Mouse (Mus musculus) regulatory T cell (primary cell): ENCODE results near the gene Tent4b.
"Not testable (repeated sequence)": the region's sequence is repeated elsewhere in the genome, so short reads cannot be mapped to it uniquely, and the experiment has no call there.

ENCODE experiments used
- in situ Hi-C: fragments of 300-600 bp; cut with MboI, MseI; formaldehyde crosslinking; loops from one replicate; pipeline ENCODE4 v1.15.1; 2025; ENCODE audit warnings: high pct_unique_total_duplicates

Gene Tent4b

DNA sequence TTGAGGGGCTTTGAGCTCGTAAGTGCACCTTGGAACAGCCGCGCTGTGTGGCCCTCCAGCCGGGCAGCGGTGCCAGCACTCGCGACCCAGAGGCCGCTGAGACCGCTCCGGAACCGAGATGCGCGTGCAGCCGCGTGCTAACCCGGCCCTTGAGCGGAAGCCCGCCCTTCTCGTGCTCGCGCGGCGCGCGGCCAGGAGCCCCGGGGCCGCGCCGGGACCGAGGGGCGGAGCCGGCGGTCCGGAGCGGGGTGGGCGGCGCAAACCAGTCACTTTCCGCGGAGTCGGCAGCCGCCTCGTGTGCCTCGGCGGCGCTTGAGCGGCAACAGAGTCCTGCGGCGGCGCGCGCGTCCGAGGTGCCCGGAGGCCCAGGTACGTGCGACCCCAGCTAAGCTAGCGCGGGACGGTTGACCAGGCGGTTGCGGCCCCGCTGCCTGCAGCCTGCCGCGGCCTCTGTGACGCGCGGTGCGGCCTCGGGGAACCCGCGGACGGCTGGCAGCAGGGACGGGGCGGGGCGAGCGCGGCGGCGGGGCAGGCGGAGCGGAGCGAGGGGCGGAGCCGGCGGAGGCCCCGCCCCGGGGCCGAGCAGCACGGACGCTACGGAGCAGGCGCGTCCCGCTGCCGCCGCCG is at the start of gene Tent4b:
Gene Tent4b, plus strand, starts transcription at position 269 of the 627 bp plus-strand sequence.
- in situ Hi-C loops = no loop called here

DNA sequence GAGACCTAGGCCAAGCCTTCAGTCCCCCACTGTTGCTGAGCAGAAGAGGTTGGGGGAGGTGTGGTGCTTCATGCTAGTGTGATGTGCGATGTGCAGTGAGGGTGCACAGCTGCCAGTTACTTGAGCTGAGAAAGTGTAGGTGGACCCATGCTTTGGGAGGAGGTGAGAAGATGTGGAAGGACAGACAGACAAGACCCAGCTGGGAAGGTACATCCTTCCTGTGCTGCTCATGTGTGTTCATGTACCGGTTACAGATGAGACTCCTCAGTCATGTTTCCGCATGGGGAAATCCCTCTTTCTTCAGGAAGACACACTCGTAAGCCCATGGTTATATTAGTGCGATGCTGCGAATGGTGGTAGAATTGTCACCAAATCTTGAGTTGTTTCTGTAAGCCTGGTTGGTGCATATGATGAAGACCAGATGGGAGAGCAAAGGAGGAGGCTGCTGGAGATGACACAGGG is 48.1 kb upstream of the Tent4b start:
- in situ Hi-C loops = loop anchor here (10.0 kb wide), 1 partner anchor 194 kb away; no protein-coding TSS in a partner anchor

DNA sequence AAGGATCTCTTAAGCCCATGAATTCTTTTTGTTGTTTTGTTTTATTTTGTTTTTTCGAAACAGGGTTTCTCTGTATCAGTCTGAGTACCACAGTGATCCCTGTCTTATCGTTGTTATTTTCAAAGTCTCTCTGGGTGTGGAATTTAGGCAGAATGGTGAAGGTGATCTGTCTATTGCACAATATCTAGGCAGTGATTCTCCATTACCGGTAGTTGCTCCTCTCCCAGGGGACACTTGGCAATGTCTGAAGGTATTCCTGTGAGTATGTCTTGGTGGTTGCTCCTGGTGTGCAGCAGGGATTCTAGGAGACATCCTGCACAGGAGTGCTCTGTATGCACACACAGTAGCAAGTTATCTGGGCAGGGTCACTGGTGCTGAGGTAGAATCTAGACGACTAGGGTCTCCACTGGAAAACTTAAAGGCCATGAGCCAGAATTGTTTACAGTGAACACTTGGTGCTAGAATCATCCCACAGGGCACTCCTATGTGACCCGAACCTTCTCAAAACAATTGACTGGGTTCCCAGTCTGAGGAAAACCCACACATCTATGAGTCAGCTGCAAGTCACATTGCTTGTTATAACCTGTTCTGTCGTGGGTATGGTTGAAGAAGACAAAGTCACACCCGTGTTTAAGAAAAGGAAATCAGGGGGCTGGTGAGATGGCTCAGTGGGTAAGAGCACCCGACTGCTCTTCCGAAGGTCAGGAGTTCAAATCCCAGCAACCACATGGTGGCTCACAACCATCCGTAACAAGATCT is 38.6 kb upstream of the Tent4b start:
- in situ Hi-C loops = no loop called here

DNA sequence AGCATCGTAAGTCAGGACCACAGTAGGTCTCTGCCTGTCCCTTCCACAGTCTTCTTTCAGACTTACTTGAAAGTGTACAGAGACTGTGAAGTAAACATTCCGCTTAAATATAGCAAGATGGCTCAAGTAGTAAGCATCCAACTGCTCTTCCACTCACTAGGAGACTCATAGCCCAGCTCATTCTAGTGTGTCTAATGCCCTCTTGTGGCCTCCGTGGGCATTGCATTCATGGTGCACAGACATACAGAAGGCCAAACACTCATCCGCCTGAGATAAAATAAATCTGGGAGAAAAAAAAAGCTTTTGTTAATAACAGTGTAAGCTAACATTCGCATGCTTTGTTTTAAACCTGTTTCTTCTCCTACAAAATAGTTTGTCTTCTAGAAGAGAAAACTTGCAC is 37.6 kb upstream of the Tent4b start:
- in situ Hi-C loops = no loop called here

DNA sequence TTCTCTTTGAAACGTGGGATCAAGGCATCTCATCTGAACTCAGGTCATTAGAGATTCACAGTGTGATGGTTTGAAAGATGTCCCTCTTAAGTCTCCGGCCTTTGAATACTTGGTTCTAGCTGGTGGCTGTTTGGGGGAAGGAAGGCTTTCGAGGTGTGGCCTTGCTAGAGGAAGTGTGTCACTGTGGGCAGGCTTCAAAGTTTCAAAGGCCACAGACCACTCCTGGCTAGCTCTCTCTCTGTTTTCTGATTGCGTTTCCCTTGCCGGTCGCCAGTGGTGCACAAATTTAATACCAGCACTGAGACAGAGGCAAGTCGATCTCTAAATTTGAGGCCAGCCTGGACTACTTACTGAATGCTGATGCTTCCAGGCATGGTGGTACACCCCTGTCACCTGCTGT is 23.7 kb upstream of the Tent4b start:
- in situ Hi-C loops = no loop called here

DNA sequence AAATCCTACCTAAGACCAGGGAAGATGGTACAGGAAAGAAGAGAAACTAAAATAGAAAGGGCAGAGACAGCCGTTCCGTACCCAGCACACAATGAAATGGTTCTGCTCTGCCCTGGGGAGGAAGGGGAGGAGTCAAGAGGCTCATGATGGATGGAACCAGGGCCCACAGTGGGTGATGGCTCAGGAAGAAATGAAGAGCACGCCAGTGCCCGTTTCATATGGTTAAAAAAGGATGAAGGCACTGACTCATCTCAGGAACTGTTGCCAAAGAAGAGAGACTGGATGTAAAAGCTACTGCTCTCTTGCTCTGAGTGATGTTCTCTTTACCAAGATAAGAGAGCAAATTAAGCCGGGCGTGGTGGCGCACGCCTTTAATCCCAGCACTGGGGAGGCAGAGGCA is 21.7 kb upstream of the Tent4b start:
- in situ Hi-C loops = no loop called here

DNA sequence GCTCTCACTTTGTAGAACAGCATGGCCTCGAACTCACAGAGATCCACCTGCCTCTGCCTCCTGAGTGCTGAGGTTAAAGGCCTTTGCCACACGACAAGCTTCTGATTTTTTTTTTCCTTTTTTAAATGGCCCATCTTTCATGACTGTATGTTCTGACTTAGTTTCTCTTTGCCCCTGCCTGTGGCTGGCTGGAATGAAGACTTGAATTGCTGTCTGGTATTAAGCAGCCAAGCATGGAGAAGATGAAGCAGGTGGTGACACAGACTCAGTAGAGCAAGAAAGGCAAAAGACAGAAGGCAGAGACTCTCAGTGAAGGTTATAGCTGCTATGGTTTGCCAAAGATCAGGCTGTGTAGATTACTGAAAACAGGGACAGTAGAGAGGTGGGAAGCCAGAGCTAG is 15.9 kb upstream of the Tent4b start:
- in situ Hi-C loops = no loop called here

DNA sequence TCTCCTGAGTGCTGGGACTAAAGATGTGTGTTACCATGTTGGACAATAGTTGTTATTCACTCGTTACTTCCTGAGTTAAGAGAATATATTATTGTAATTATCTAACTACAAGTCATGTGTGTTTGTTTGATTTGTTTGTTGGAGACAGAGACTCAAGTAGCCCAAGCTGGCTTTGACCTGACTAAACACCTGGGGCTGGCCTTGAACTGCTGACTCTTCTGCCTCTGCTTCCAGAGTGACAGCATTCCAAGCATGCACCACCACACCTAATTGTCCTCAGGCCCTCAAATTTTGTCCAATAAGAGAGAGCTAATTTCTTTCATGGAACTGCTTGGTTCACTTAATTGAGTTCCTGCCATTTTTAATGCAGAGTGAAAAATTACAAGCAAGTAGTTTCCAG is 14.1 kb upstream of the Tent4b start:
- in situ Hi-C loops = no loop called here

DNA sequence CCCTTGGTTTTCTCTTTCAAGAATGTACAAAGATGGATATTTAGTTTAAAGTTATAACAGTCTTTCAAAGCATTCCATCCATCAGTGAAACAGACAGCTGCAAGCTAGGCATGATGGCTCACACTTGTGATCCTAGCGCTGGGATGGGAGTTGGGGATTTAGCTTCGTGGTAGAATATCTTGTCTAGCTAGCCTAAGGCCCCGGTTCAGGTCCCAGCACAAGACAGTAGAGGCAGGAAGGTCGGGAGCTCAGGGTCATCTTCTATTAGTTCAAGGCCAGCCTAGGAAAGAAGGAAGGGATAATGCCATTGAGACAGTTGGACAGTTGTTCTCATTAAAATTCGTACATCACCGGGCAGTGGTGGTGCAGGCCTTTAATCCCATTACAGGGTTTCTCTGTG is 13.3 kb upstream of the Tent4b start:
- in situ Hi-C loops = no loop called here

DNA sequence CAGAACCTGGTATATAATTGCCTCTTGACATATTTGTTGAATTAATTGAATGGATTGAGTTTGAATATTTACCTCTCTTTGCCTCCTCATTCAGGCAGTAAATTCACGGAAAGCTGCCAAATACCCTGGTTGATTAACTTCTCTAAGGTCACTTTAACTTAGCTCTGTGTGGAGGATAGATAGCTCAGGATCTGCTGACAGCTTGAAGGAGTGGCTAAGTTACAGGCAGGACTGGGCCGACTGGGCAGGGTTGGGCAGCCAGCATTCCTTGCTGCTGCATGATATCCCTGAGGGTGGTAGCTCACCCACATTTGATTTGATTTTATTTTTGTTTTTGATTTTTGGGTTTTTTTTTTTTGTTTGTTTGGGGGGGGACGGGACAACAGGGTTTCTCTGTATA is 1.7 kb upstream of the Tent4b start:
- in situ Hi-C loops = no loop called here

DNA sequence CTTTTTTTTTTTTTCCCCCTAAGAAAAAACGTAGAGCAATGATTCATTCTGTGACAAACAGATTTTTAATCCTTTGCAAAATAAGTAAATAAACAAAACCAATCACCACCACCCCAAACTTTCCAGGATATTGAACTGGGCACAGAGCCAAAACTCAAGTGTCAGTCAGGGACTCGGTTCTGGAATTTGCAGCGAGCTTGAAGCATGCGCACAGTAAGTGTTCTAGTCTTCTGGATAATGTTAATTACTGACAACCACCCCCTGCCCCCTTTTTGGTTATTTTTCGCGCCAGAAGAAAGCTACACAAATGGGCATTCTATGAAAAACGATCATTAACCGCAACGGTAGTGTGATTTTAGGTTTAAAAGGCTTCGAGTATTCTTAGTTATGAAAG is 465 bp upstream of the Tent4b start:
- in situ Hi-C loops = no loop called here

DNA sequence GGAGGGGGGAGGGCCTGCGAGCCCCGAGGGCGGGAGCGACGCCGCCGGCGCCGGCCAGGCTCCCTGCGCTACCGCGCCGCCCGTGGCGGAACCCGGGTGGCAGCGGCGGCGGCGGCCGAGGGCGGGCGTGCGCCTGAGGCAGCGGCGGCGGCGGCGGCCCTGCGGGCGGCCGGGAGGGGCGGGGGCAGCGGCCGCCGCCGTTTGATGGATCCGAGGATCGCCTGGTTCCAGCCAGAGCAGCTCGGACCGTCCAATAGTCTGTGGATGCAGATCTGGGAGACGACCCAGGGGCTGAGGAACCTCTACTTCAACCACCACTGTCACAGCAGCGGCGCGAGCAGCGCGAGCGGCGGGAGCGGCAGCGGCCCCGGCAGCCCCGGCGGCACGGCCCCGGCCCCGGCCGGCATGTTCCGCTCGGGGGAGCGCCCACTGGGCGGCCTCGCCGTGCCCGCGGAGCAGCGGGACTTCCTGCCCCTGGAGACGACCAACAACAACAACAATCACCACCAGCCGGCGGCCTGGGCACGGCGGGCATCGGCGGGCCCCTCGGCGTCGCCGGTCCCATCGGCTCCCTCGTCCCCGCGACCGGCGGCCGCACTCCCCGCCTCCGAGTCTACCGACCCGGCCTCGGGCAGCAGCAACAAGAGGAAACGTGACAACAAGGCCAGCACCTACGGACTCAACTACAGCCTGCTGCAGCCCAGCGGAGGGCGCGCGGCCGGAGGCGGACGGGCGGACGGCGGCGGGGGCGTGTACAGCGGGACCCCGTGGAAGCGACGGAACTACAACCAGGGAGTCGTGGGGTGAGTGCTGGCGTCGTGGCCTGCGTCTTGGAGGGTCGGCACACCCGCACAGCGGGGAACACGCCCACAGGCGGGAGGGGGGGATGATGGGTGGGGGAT is 938 bp downstream of the Tent4b start:
- in situ Hi-C loops = loop anchor here (5.0 kb wide), 1 partner anchor 42 kb away; no protein-coding TSS in a partner anchor

DNA sequence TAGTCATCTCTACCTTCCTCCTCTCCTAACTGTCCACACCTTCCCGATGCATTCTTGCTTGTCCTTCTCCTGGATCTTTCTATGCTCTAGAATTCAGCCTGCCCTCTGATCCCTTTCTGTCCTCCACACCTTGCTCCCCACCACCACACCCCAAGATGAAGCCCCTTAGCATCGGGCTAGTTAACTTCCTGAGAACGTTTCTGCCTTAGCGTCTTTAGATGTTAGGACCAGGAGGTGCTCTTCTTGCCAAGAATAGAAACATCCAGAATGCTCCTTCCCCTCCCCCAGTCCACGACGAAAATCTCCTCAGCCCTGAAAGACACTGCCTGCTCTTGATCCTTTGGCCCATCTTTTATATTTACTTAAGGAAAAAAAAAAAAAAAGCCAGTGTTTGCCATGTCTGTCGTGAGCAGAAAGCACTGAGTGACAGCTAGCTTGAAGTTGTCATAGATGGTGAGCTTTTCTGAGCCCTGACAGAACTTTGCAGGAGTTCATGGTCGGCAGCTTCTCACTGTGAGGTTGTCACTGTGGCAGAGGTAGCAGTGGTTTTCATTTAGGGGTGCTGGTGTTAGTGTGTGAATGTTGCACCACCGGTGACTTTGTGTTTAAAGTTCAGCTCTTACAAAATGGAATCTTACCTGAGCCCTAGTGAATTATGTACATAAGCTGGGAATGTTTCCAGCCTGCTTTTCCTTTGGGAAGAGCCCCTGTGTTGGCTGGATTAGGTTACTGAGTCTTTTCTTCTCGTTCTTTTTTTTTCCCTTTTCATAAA is 1.9 kb downstream of the Tent4b start:
- in situ Hi-C loops = loop anchor here (5.0 kb wide), 1 partner anchor 41 kb away; no protein-coding TSS in a partner anchor

DNA sequence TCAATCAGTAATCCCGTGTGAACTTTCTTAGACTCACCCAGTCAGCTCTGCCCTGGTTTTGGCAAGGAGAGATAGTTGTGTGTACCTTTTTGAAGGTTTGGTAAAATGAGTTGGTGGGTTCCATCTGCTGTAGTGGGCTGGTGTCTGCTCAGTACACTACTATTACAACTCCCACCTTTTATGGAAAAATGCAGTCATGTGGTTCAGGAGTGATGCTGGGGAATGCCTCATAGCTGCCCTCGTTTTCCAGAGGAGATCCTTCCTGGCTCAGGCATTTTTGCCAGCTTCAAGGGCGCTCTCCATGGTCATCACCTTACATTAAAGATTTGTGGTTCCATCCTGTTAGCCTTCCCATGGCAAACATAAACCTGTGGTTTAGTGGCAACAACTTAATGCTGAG is 2.6 kb downstream of the Tent4b start:
- in situ Hi-C loops = loop anchor here (5.0 kb wide), 1 partner anchor 41 kb away; no protein-coding TSS in a partner anchor

DNA sequence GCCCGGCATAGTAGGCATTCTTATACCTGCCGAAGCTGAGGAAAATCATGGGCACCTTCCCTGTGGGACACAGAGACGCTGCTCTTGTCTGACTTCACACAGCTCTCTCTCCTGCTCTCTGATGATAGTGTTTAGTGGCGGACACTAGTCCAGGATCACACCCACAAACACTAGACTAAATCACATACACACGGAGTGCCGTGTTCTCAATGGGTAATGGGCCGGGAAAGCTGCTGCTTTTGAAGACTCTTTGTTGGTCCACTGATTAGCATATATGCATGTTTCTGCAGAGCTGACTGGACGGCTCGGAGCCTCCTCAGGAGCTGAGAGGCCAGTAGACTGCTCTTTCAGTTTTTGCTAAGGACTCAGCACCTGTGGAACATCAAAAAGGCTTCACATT is 7.0 kb downstream of the Tent4b start:
- in situ Hi-C loops = no loop called here

DNA sequence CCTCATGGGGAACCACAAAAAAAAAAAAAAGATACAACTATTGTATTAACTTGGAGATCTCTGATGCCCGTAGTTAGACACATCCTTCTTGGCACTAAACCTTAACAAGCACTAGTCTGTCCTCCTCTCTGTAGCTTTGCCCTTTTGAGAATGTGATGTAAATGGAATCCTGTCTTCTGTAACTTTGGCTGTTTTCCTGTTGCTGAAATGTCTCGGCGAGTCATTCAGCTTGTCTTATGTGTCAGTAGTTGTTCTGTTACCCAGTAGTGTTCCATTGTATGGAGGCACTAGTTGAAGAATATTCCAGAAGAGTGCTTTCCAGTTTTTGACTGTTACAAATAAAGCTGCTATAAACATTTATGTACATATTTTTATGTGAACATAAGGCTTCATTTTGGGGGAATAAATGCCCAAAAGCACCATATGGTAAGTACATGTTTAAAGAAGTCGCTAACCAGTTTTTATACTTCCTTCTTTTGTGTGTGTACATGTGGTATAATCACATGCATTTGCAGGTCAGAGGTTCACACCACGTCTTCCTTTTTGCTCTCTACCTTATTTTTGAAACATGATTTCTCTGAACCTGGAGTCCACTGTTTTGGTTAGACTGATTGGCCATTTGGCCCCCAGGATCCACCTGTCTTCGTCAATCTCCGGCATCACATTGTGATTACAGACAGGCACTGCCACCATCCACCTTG is 8.3 kb downstream of the Tent4b start:
- in situ Hi-C loops = no loop called here

DNA sequence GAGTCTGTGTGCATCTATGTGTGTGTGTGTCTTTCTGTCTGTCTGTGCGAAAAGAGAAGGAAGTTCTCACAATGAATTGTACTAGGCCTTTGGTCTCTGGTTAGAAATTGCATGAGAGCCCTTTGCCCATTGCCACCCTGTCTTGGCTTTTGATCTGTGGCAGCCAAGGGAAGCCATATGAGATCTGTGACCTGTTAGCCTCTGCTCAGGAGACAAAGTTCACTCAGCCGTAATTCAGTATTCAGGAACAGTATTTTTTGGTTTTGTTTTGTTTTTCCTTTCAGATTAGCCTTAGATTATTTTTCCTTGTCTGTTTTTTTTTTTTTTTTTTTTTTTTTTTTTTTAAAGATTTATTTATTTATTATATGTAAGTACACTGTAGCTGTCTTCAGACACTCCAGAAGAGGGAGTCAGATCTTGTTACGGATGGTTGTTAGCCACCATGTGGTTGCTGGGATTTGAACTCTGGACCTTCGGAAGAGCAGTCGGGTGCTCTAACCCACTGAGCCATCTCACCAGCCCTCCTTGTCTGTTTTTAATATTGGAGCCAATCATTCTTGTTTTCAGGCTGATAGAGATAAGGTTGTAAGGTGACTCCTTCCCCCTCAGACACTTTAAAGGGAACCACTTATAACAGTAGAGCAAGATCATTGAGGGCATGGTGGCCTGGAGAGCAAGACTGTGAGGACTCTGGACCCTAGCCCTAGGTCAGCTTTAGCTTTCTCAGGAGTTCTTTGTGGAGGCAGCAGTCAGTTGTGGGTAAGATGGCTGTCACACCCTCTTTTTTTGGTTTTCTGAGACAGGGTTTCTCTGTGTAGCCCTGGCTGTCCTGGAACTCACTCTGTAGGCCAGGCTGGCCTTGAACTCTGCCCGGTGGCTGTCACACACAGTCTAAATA is 11.2 kb downstream of the Tent4b start:
- in situ Hi-C loops = not testable (repeated sequence)

DNA sequence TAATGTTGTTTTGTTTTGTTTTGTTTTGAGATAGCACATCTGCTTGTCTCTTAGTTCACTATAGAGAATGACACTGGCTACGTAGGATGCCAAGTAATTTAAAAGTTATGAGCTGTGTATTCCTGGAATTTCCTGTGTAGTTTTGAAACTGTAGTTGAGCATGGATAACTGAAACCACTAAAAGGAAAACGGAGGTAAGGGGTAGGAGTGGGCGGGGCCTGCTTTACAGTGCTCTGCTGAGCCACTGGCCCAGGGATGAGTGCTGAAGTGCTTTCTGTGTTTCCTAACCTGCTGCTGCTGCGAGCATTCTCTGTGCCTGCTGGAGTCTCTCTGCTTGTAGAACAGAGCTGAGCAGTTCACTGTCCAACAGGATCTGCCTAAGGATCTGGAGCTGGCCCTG is 22.3 kb downstream of the Tent4b start:
- in situ Hi-C loops = no loop called here

DNA sequence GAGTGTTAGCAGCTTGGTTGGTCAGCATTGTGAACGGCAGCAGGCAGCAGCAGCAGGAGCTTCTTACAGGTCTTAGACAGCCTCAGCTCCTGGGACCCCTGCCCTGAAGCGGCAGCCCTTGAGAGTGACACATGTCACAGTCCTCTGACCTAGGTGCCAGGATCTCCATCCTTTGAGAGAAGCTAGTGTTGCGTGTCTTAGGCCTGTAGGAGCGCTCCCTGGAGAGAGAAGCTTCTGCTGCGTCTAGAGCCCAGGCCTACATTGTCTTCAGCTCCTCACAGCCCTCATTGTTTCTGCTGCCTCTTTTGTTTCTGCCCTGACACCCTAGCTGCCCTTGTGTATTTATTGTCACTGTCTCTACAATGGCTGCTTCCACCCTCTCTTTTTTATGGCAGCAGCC is 26.3 kb downstream of the Tent4b start:
- in situ Hi-C loops = no loop called here

DNA sequence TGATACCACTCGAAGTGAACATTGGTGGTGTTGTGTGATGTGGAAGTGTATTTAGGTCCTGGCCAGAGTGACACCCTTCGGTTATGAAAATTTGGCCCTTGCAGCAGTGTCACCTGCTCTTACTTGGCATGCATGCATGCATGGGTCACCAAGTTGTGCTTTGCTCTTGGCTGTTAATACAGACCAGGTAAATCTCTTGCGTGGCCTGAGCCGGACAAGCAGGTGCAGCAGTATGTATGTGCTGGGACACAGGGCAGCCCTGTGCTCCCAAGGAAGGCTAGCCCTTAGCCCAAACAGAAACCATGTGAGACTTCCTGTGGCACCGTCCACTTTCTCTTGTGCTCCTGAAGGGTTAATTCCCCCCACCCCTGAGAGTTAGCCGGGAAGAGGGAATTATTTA is 28.8 kb downstream of the Tent4b start:
- in situ Hi-C loops = no loop called here
